16 mouse cellular contexts compared by ENCODE assay signal in the genomic region with DNA sequence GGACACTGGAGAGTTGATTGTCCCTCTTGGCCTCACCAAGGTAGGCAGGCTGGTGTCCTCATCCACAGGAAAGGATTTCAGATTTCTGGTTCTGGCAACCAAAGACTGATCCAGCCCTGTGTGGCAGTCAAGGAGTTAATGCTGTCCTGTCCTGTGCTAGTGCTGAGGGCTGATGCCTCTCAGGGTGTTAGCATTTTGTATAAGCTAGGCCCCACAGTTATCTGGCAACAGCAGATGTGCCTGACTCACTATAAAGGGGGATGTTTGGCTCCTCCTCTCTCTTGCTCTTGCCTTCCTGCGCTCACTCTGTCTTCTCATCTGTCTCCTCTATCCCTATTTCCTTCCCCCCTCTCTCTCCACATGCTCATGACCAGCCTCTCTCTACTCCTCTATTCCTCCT.
DNase-seq lines count a peak whose midpoint lies in the region; ATAC-seq and TF ChIP-seq lines count a peak whose summit lies in the region.
"Had no signal": no experiment of that assay in that cellular context is flagged by ENCODE, and none has a peak within 500 bp of the region (broad histone marks: within the 10 kb centered on the region; RNA-seq: fewer than 3 reads in every experiment).

No protein-coding gene starts in this region.

- no peaks in the 10 kb centered on the region for H3K9me3 ChIP-seq in heart, embryonic 11.5 days (replicated peaks; ENCODE audit: control insufficient read depth, low read length)
- H3K9me3 ChIP-seq: embryonic facial prominence, embryonic 10.5 days; midbrain, embryonic 15.5 days had no signal

- DNase-seq in heart, adult 8-10 months (ENCODE audit: low spot score), result no peak
- peak; percentile 76 for DNase-seq in liver
- DNase-seq in left cerebral cortex, adult 9 months (ENCODE audit: low spot score in 2 of 2), result no peak
- no peak for DNase-seq in gastrocnemius, postnatal 14 days
- DNase-seq in lung, postnatal 25 days (ENCODE audit: low spot score), result no peak
- DNase-seq: adrenal gland, postnatal 10 days; cerebellum, postnatal 25 days; gastrocnemius, postnatal 10 days; kidney, postnatal 14 days; lung, adult 18-20 months; lung, postnatal 4 days had no signal

- WGBS in heart, embryonic 11.5 days (ENCODE audit: insufficient replicate concordance), result 57% methylated on average over 1 of the region's 1 CpGs
- 62% methylated on average over 1 of the region's 1 CpGs for WGBS in bone marrow, adult 2 months

- no peak for TF ChIP-seq POLR2A in bone marrow, adult 2 months (IDR thresholded peaks at IDR 0.05; ENCODE audit: borderline replicate concordance, control insufficient read depth, low read depth, low read length)

- H3K27me3 ChIP-seq in heart, embryonic 11.5 days (ENCODE audit: control insufficient read depth, insufficient read depth, low read length), result no peaks in the 10 kb centered on the region
- H3K27me3 ChIP-seq: midbrain, embryonic 15.5 days had no signal

- peak overlapping the region; percentile 57; the same call in 1 of the 2 replicates for H3K27ac ChIP-seq in heart, embryonic 11.5 days (ENCODE audit: low read depth, low read length)
- peak overlapping the region; percentile 40; the same call in 1 of the 2 replicates for H3K27ac ChIP-seq in bone marrow, adult 2 months (ENCODE audit: control insufficient read depth, insufficient read depth, low read depth, low read length, poor library complexity)
- H3K27ac ChIP-seq: embryonic facial prominence, embryonic 10.5 days; midbrain, embryonic 15.5 days had no signal

- no peaks in the 10 kb centered on the region for H3K36me3 ChIP-seq in heart, embryonic 11.5 days (ENCODE audit: control insufficient read depth, insufficient read depth, low read length)
- H3K36me3 ChIP-seq: embryonic facial prominence, embryonic 10.5 days; midbrain, embryonic 15.5 days had no signal

- H3K4me1 ChIP-seq in heart, embryonic 11.5 days (ENCODE audit: control insufficient read depth, insufficient read depth, low read length), result no peaks in the 10 kb centered on the region
- H3K4me1 ChIP-seq in bone marrow, adult 2 months (ENCODE audit: control insufficient read depth, insufficient read depth, low read length), result no peaks in the 10 kb centered on the region
- H3K4me1 ChIP-seq: midbrain, embryonic 15.5 days had no signal

- no peak overlapping the region for H3K4me3 ChIP-seq in heart, embryonic 11.5 days (ENCODE audit: low read depth, low read length)
- peak overlapping the region; percentile 7 for H3K4me3 ChIP-seq in bone marrow, adult 2 months (replicated peaks; ENCODE audit: control insufficient read depth, low read depth, low read length)
- H3K4me3 ChIP-seq: embryonic facial prominence, embryonic 10.5 days; midbrain, embryonic 15.5 days had no signal

- H3K4me2 ChIP-seq in heart, embryonic 11.5 days, result no peak overlapping the region
- H3K4me2 ChIP-seq: midbrain, embryonic 15.5 days had no signal

- peak; percentile 81 for ATAC-seq in heart, embryonic 11.5 days (replicated peaks; ENCODE audit: insufficient number of reproducible peaks, low FRiP score, low TSS enrichment)
- peak; percentile 93 for ATAC-seq in megakaryocyte-erythroid progenitor cell, adult 5-6 weeks (replicated peaks; ENCODE audit: low FRiP score, low TSS enrichment, poor library complexity, severe bottlenecking)
- ATAC-seq: midbrain, embryonic 15.5 days had no signal

- no peak overlapping the region for H3K9ac ChIP-seq in heart, embryonic 11.5 days (ENCODE audit: low read depth, low read length)
- H3K9ac ChIP-seq: midbrain, embryonic 15.5 days had no signal

- intact Hi-C loops in gastrocnemius, postnatal 14 days (cut with DNase I; ENCODE audit: low total_unique reads), result no loop called here

- TF ChIP-seq CTCF in bone marrow, adult 2 months (IDR thresholded peaks at IDR 0.05; ENCODE audit: control insufficient read depth, insufficient read depth, low read length), result no peak
